In genomic region chr11:100713735-100714533, GRCm38 (mm10) we compare ENCODE assay signal across 8 mouse cellular contexts. TPM values are rescaled to one million over a fixed set of nuclear protein-coding genes. Genes with fewer than 3 reads are reported as not detected.
DNase-seq lines count a peak whose midpoint lies in the region; ATAC-seq and TF ChIP-seq lines count a peak whose summit lies in the region.

TSS of gene Hspb9 (plus strand) at chr11:100713850.

- TF ChIP-seq CTCF in kidney, postnatal 0 days (IDR thresholded peaks at IDR 0.05; ENCODE audit: low read depth): 0 out of 2 replicates have a peak, but pooled peaks have one; percentile 8

- peak; percentile 84 for DNase-seq in CD4-positive helper T cell, adult 2 months (ENCODE audit: low read depth, low spot score)
- peak; percentile 77 for DNase-seq in T-cell, adult 2 months (ENCODE audit: low spot score)
- peak; percentile 79 for DNase-seq in embryonic facial prominence, embryonic 14.5 days (ENCODE audit: low spot score)
- DNase-seq in kidney, postnatal 0 days (ENCODE audit: low spot score): peak; percentile 73
- DNase-seq in lung, postnatal 14 days: peak; percentile 79
- peak; percentile 56 for DNase-seq in ovary, postnatal 14 days (ENCODE audit: low spot score)
- peak; percentile 91 for DNase-seq in thymus, postnatal 25 days

- peaks cover 54% of the 10 kb centered on the region for H3K36me3 ChIP-seq in embryonic facial prominence, embryonic 14.5 days (ENCODE audit: control insufficient read depth, insufficient read depth, low read length)
- H3K36me3 ChIP-seq in heart, embryonic 15.5 days: peaks cover 60% of the 10 kb centered on the region
- peaks cover 35% of the 10 kb centered on the region for H3K36me3 ChIP-seq in kidney, postnatal 0 days (ENCODE audit: insufficient read depth, low read length)

- peak within 1 kb of the TSS; percentile 73 for H3K4me2 ChIP-seq in embryonic facial prominence, embryonic 14.5 days (ENCODE audit: low read depth, low read length)
- peak within 1 kb of the TSS; percentile 79 for H3K4me2 ChIP-seq in heart, embryonic 15.5 days
- peak within 1 kb of the TSS; percentile 58 for H3K4me2 ChIP-seq in kidney, postnatal 0 days (ENCODE audit: low read length)

- no peak for ATAC-seq in embryonic facial prominence, embryonic 14.5 days (ENCODE audit: low read depth)
- ATAC-seq in heart, embryonic 15.5 days (replicated peaks; ENCODE audit: insufficient number of reproducible peaks, insufficient read depth, low FRiP score, low read depth): 0 out of 2 replicates have a peak, but pooled peaks have one; percentile 25
- ATAC-seq in kidney, postnatal 0 days (replicated peaks; ENCODE audit: low FRiP score, low read depth): peak; percentile 22; the same call in 1 of the 2 replicates

- peak within 1 kb of the TSS; percentile 59 for H3K9ac ChIP-seq in embryonic facial prominence, embryonic 14.5 days (ENCODE audit: low read depth, low read length)
- peak within 1 kb of the TSS; percentile 47 for H3K9ac ChIP-seq in heart, embryonic 15.5 days
- peak within 1 kb of the TSS; percentile 50 for H3K9ac ChIP-seq in kidney, postnatal 0 days (ENCODE audit: low read depth, low read length)

- H3K9me3 ChIP-seq in embryonic facial prominence, embryonic 14.5 days (ENCODE audit: control insufficient read depth, low read length): no peaks in the 10 kb centered on the region
- no peaks in the 10 kb centered on the region for H3K9me3 ChIP-seq in heart, embryonic 15.5 days (replicated peaks)
- no peaks in the 10 kb centered on the region for H3K9me3 ChIP-seq in kidney, postnatal 0 days (replicated peaks; ENCODE audit: low read length)

- 9% methylated on average over 38 of the region's 38 CpGs for WGBS in embryonic facial prominence, embryonic 14.5 days
- 7% methylated on average over 38 of the region's 38 CpGs for WGBS in heart, embryonic 15.5 days
- WGBS in kidney, postnatal 0 days: 6% methylated on average over 38 of the region's 38 CpGs

- peak within 1 kb of the TSS; percentile 22 for H3K27ac ChIP-seq in embryonic facial prominence, embryonic 14.5 days (replicated peaks; ENCODE audit: low read depth, low read length)
- peak within 1 kb of the TSS; percentile 79 for H3K27ac ChIP-seq in heart, embryonic 15.5 days
- peak within 1 kb of the TSS; percentile 70 for H3K27ac ChIP-seq in kidney, postnatal 0 days

- peaks cover 26% of the 10 kb centered on the region for H3K4me1 ChIP-seq in embryonic facial prominence, embryonic 14.5 days (ENCODE audit: control insufficient read depth, insufficient read depth, low read length)
- H3K4me1 ChIP-seq in heart, embryonic 15.5 days (replicated peaks): peaks cover 37% of the 10 kb centered on the region
- peaks cover 19% of the 10 kb centered on the region; the same call in 1 of the 2 replicates for H3K4me1 ChIP-seq in kidney, postnatal 0 days (replicated peaks; ENCODE audit: insufficient read depth, low read length)

- H3K4me3 ChIP-seq in embryonic facial prominence, embryonic 14.5 days (ENCODE audit: low read depth, low read length): peak within 1 kb of the TSS; percentile 99
- peak within 1 kb of the TSS; percentile 36 for H3K4me3 ChIP-seq in heart, embryonic 15.5 days
- H3K4me3 ChIP-seq in kidney, postnatal 0 days (replicated peaks; ENCODE audit: low read depth, low read length): peak within 1 kb of the TSS; percentile 11

- H3K27me3 ChIP-seq in embryonic facial prominence, embryonic 14.5 days (replicated peaks; ENCODE audit: control insufficient read depth, insufficient read depth, low read length): no peaks in the 10 kb centered on the region
- no peaks in the 10 kb centered on the region for H3K27me3 ChIP-seq in heart, embryonic 15.5 days
- no peaks in the 10 kb centered on the region for H3K27me3 ChIP-seq in kidney, postnatal 0 days (ENCODE audit: insufficient read depth, low read length)

RNA-seq across cellular contexts. Expression of gene Hspb9, which starts in this region (rescaled TPM):
- 0.34 TPM in 1 of 2 replicates, not detected in the other for polyA plus RNA-seq in embryonic facial prominence, embryonic 14.5 days (2014; fragmentation: Nextera tagmentation; extraction: Ambion mirVana)
- not detected in 2 replicates for polyA plus RNA-seq in heart, embryonic 15.5 days (2015; fragmentation: Nextera tagmentation; extraction: Ambion mirVana)
- polyA plus RNA-seq in kidney, postnatal 0 days (2015; fragmentation: Nextera tagmentation; extraction: Ambion mirVana): 0.37 TPM in 1 of 2 replicates, not detected in the other

Comparison
In these comparisons a context has a peak if more than half of its experiments do, and no peak if none do; other contexts are left out.
1. Peak in DNase-seq, H3K4me3 ChIP-seq, H3K27ac ChIP-seq, H3K9ac ChIP-seq and H3K4me2 ChIP-seq in embryonic facial prominence, embryonic 14.5 days; RNA of the gene not detected or under 1 TPM.
2. Peak in ATAC-seq, H3K4me3 ChIP-seq, H3K27ac ChIP-seq, H3K9ac ChIP-seq and H3K4me2 ChIP-seq in heart, embryonic 15.5 days; RNA of the gene not detected or under 1 TPM.
3. Peak in DNase-seq, ATAC-seq, H3K4me3 ChIP-seq, H3K27ac ChIP-seq, H3K9ac ChIP-seq and H3K4me2 ChIP-seq in kidney, postnatal 0 days; RNA of the gene not detected or under 1 TPM.
4. H3K27ac ChIP-seq: peak in every context shown above with its lines; median percentile 79 in heart, embryonic 15.5 days; 70 in kidney, postnatal 0 days; 22 in embryonic facial prominence, embryonic 14.5 days.
5. H3K4me3 ChIP-seq: peak in every context shown above with its lines; median percentile 99 in embryonic facial prominence, embryonic 14.5 days; 36 in heart, embryonic 15.5 days; 11 in kidney, postnatal 0 days.